ENCODE assay signal across 8 mouse cellular contexts in the genomic region with DNA sequence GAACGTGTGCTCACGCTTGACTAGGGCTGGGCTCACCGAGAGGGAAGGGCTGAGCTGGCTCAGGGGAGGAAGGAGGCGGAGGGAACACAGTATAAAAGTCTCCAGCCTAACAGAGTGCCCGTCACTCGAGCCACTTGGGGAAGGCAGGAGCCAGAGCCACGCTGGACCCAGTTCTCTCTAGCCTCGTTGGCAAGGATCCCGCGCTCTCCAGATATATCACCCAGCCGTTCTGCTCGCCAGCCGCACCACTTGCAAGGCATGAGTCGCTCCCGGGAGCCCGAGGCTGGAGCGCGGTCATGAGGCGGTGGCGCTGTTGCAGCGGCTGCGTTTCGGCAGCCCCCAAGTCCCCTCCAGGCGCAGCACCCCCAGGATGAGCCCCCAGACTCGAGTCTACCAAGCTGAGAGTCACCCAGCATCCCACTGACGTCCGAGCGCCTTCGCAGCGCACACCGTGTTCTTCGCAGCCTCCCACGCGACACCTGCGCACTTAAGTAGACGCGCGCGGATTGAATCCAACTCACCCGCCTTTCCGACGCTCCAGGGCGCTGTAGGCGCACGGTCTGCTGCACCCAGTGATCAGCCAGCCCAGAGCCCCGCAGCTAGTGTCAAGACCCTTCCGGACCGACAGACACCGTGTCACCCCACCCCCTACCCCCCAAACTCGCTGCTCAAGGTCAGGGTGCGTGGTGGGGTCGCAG. TPM values are rescaled to one million over a fixed set of nuclear protein-coding genes. Genes with fewer than 3 reads are reported as not detected.
A peak's percentile ranks its signal among the peaks of the same experiment; 100 is the strongest.
DNase-seq lines count a peak whose midpoint lies in the region; ATAC-seq and TF ChIP-seq lines count a peak whose summit lies in the region.

No protein-coding gene starts in this region.

- H3K4me1 ChIP-seq in ES-E14 (ENCODE audit: control insufficient read depth in 2 of 2, insufficient read depth in 2 of 2, low read length in 2 of 2, poor library complexity in 1 of 2) = no peaks in the 10 kb centered on the region
- H3K4me1 ChIP-seq in forebrain, postnatal 0 days (ENCODE audit: insufficient read depth) = no peaks in the 10 kb centered on the region; the same call in 1 of the 2 replicates
- H3K4me1 ChIP-seq in liver, embryonic 13.5 days (replicated peaks) = no peaks in the 10 kb centered on the region
- peaks cover 19% of the 10 kb centered on the region for H3K4me1 ChIP-seq in neural tube, embryonic 13.5 days (replicated peaks)

- H3K27me3 ChIP-seq in forebrain, postnatal 0 days (ENCODE audit: insufficient read depth, low read length) = peaks cover 30% of the 10 kb centered on the region
- H3K27me3 ChIP-seq in liver, embryonic 13.5 days = peaks cover 56% of the 10 kb centered on the region
- peaks cover 29% of the 10 kb centered on the region for H3K27me3 ChIP-seq in neural tube, embryonic 13.5 days

- no peak overlapping the region for H3K27ac ChIP-seq in ES-E14 (ENCODE audit: insufficient read depth, low read depth, low read length, poor library complexity, severe bottlenecking)
- no peak overlapping the region for H3K27ac ChIP-seq in forebrain, postnatal 0 days (ENCODE audit: low read depth, low read length)
- H3K27ac ChIP-seq in liver, embryonic 13.5 days = no peak overlapping the region
- peak overlapping the region; percentile 85; the same call in 1 of the 2 replicates for H3K27ac ChIP-seq in neural tube, embryonic 13.5 days (replicated peaks)

- H3K4me2 ChIP-seq in forebrain, postnatal 0 days (ENCODE audit: low read depth) = peak overlapping the region; percentile 99
- peak overlapping the region; percentile 69 for H3K4me2 ChIP-seq in liver, embryonic 13.5 days
- peak overlapping the region; percentile 100 for H3K4me2 ChIP-seq in neural tube, embryonic 13.5 days

- in situ Hi-C loops in ES-E14 (cut with MboI; ENCODE audit: low sequenced_read_pairs in 2 of 2, unreplicated experiment in 2 of 2) = no loop called here

- peak overlapping the region; percentile 76 for H3K9ac ChIP-seq in ES-E14 (ENCODE audit: insufficient read depth, low read depth, low read length, poor library complexity, severe bottlenecking)
- peak overlapping the region; percentile 59 for H3K9ac ChIP-seq in forebrain, postnatal 0 days
- no peak overlapping the region for H3K9ac ChIP-seq in liver, embryonic 13.5 days
- H3K9ac ChIP-seq in neural tube, embryonic 13.5 days = peak overlapping the region; percentile 93

- peak; percentile 53 for ATAC-seq in forebrain, postnatal 0 days
- no peak for ATAC-seq in liver, embryonic 13.5 days (ENCODE audit: low read depth)
- peak; percentile 66 for ATAC-seq in neural tube, embryonic 13.5 days (ENCODE audit: low read depth)

- peak; percentile 40 for DNase-seq in ES-E14 (ENCODE audit: low read depth, low spot score)
- DNase-seq in cerebellum, adult 8-10 months = peak; percentile 77
- DNase-seq in forebrain, postnatal 0 days = peak; percentile 50
- peak; percentile 64 to 67 for DNase-seq in heart, postnatal 14 days
- DNase-seq in kidney, postnatal 4 days = peak; percentile 72 to 81
- DNase-seq in liver, embryonic 13.5 days = no peak
- DNase-seq in urinary bladder, adult 2 months (ENCODE audit: low spot score) = peak; percentile 50

- H3K9me3 ChIP-seq in ES-E14 (ENCODE audit: control insufficient read depth, insufficient read depth, low read depth, low read length) = no peaks in the 10 kb centered on the region
- no peaks in the 10 kb centered on the region for H3K9me3 ChIP-seq in forebrain, postnatal 0 days (ENCODE audit: low read length)
- no peaks in the 10 kb centered on the region for H3K9me3 ChIP-seq in liver, embryonic 13.5 days (replicated peaks)
- no peaks in the 10 kb centered on the region for H3K9me3 ChIP-seq in neural tube, embryonic 13.5 days

- H3K4me3 ChIP-seq in ES-E14 (ENCODE audit: insufficient read depth in 1 of 2, low read depth in 1 of 2, low read length in 2 of 2, poor library complexity in 1 of 2, severe bottlenecking in 1 of 2) = peak overlapping the region; percentile 80 to 89
- peak overlapping the region; percentile 77 for H3K4me3 ChIP-seq in forebrain, postnatal 0 days (ENCODE audit: low read depth, low read length)
- H3K4me3 ChIP-seq in liver, embryonic 13.5 days (replicated peaks) = peak overlapping the region; percentile 62
- H3K4me3 ChIP-seq in neural tube, embryonic 13.5 days = peak overlapping the region; percentile 93

- intact Hi-C loops in heart, postnatal 14 days (cut with DNase I) = no loop called here

- TF ChIP-seq CTCF in forebrain, postnatal 0 days (IDR thresholded peaks at IDR 0.05; ENCODE audit: low read depth) = peak; percentile 50

- WGBS in forebrain, postnatal 0 days = under 1% methylated on average over 52 of the region's 52 CpGs
- WGBS in liver, embryonic 13.5 days (ENCODE audit: insufficient replicate concordance) = 2% methylated on average over 52 of the region's 52 CpGs
- WGBS in neural tube, embryonic 13.5 days = under 1% methylated on average over 52 of the region's 52 CpGs

- H3K36me3 ChIP-seq in ES-E14 (ENCODE audit: control insufficient read depth, insufficient read depth, low read length, poor library complexity, severe bottlenecking) = no peaks in the 10 kb centered on the region
- H3K36me3 ChIP-seq in forebrain, postnatal 0 days (ENCODE audit: insufficient read depth) = no peaks in the 10 kb centered on the region
- no peaks in the 10 kb centered on the region for H3K36me3 ChIP-seq in liver, embryonic 13.5 days
- H3K36me3 ChIP-seq in neural tube, embryonic 13.5 days = no peaks in the 10 kb centered on the region

TF ChIP-seq in ES-E14, 5 proteins besides CTCF, POLR2A, EP300 and RAD21:
- TF ChIP-seq ZNF384 (IDR thresholded peaks at IDR 0.05; ENCODE audit: low read depth, low read length) (no peak), CHD2 (IDR thresholded peaks at IDR 0.05; ENCODE audit: low read depth, low read length) (no peak), MAFK (IDR thresholded peaks at IDR 0.05; ENCODE audit: insufficient read depth, low read depth, low read length) (no peak), ZC3H11A (IDR thresholded peaks at IDR 0.05; ENCODE audit: borderline replicate concordance, low read depth, low read length) (no peak), HCFC1 (IDR thresholded peaks at IDR 0.05; ENCODE audit: borderline replicate concordance, insufficient read depth, low read length) (no peak)

RNA-seq across cellular contexts. Expression of gene Ism1, which starts 0.8 kb away (rescaled TPM):
- 0.58 and 0.76 TPM in 2 replicates for total RNA-seq in ES-E14 (2012; rRNA removed)
- 1.8 and 2.4 TPM in 2 replicates for total RNA-seq in forebrain, postnatal 0 days (2014; rRNA removed)
- 0.38 and 0.64 TPM in 2 replicates for polyA plus RNA-seq in forebrain, postnatal 0 days (2015; fragmentation: Nextera tagmentation; extraction: Ambion mirVana)
- under 1 TPM; 0.79 to 0.83 TPM for total RNA-seq in heart, postnatal 14 days (2021)
- polyA plus RNA-seq in liver, embryonic 13.5 days (2015; fragmentation: Nextera tagmentation; extraction: Ambion mirVana) = not detected in 2 replicates
- 1.1 and 1.2 TPM in 2 replicates for polyA plus RNA-seq in neural tube, embryonic 13.5 days (2015; fragmentation: Nextera tagmentation; extraction: Ambion mirVana)
- polyA plus RNA-seq in urinary bladder, adult 2 months (2012; rRNA removed) = 5.0 and 6.8 TPM in 2 replicates
